Comparison of ENCODE assay signal across 9 mouse cellular contexts in the genomic region with DNA sequence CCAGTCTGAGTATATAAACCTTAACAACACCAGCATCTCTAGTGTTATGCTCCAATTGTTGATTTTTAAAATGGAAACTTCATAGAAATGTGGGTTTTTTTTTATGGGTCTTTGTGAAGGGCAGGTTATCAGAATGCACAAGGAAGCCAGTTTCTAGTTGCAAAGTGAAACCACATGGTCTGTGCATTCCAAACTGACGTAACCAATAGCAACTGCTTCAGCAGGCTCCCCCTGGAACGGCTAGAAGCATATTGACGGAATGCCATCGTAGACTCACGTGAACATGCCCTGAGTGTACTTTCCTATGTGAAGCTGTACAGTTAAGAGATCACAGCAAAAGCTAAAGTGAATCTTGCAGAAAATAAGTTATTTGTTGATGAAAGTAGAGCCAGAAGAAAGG.
DNase-seq lines count a peak whose midpoint lies in the region; ATAC-seq and TF ChIP-seq lines count a peak whose summit lies in the region.
"Had no signal": no experiment of that assay in that cellular context is flagged by ENCODE, and none has a peak within 500 bp of the region (broad histone marks: within the 10 kb centered on the region; RNA-seq: fewer than 3 reads in every experiment).

No protein-coding gene starts in this region.

- intact Hi-C loops in gastrocnemius, adult 2 months (cut with DNase I), result no loop called here
- intact Hi-C loops in heart, postnatal 10 days (cut with DNase I), result no loop called here
- intact Hi-C loops in left cerebral cortex, adult 2 months (cut with DNase I), result no loop called here

- ATAC-seq in midbrain, embryonic 16.5 days, result no peak

- H3K27me3 ChIP-seq in midbrain, embryonic 16.5 days (ENCODE audit: control insufficient read depth, insufficient read depth, low read depth, low read length), result no peaks in the 10 kb centered on the region

- H3K27ac ChIP-seq in gastrocnemius, adult 2 months, result no peak overlapping the region
- no peak overlapping the region for H3K27ac ChIP-seq in midbrain, embryonic 16.5 days (ENCODE audit: low read length)
- no peak overlapping the region for H3K27ac ChIP-seq in left cerebral cortex, adult 2 months

- H3K4me1 ChIP-seq in midbrain, embryonic 16.5 days (ENCODE audit: control insufficient read depth, insufficient read depth, low read length), result 0 out of 2 replicates have a peak, but pooled peaks cover 3% of the 10 kb centered on the region

- H3K36me3 ChIP-seq in midbrain, embryonic 16.5 days (ENCODE audit: control insufficient read depth, insufficient read depth, low read length), result no peaks in the 10 kb centered on the region

- no peak for TF ChIP-seq CTCF in gastrocnemius, adult 2 months (IDR thresholded peaks at IDR 0.05)
- TF ChIP-seq CTCF in left cerebral cortex, adult 2 months (IDR thresholded peaks at IDR 0.05), result no peak

- no peak for DNase-seq in gastrocnemius, adult 2 months
- DNase-seq in gastrocnemius, postnatal 4 days (ENCODE audit: low spot score in 2 of 2), result no peak
- peak; percentile 87 for DNase-seq in embryo, embryonic 10 days (ENCODE audit: low spot score)
- peak; percentile 9 to 14 for DNase-seq in heart, postnatal 10 days
- no peak for DNase-seq in left cerebral cortex, adult 2 months (ENCODE audit: extremely low spot score in 1 of 2, low spot score in 2 of 2)
- DNase-seq in layer of hippocampus, adult 9-11 months, result no peak
- no peak for DNase-seq in adrenal gland, postnatal 25 days

- peak overlapping the region; percentile 35 for H3K4me2 ChIP-seq in midbrain, embryonic 16.5 days (ENCODE audit: low read length)

- 6% methylated on average over 5 of the region's 5 CpGs for whole genome bisulfite sequencing in midbrain, embryonic 16.5 days

- H3K4me3 ChIP-seq in gastrocnemius, adult 2 months, result peak overlapping the region; percentile 34
- H3K4me3 ChIP-seq in midbrain, embryonic 16.5 days (ENCODE audit: low read depth, low read length), result no peak overlapping the region
- H3K4me3 ChIP-seq in left cerebral cortex, adult 2 months, result no peak overlapping the region
- H3K4me3 ChIP-seq: erythroblast, embryonic 14.5 days had no signal

- no peak overlapping the region for H3K9ac ChIP-seq in midbrain, embryonic 16.5 days (ENCODE audit: low read depth, low read length)

- no peaks in the 10 kb centered on the region for H3K9me3 ChIP-seq in midbrain, embryonic 16.5 days (replicated peaks; ENCODE audit: control insufficient read depth, low read length, poor library complexity, severe bottlenecking)

Comparison
In these comparisons a context has a peak if more than half of its experiments do, and no peak if none do; other contexts are left out.
1. DNase-seq: peak in embryo, embryonic 10 days (single experiment) and heart, postnatal 10 days (2 of 2); none in gastrocnemius, adult 2 months (single experiment), gastrocnemius, postnatal 4 days (0 of 2), left cerebral cortex, adult 2 months (0 of 2), layer of hippocampus, adult 9-11 months (single experiment) and adrenal gland, postnatal 25 days (single experiment).